Mouse (Mus musculus): ENCODE data around the gene Tsc22d1. TPM values are rescaled to one million over a fixed set of nuclear protein-coding genes. Genes with fewer than 3 reads are reported as not detected.

Tsc22d1 gene
- polyA plus RNA-seq, 1 experiment from 2014 or later: 116 TPM

- 13% methylated on average over 4 of the region's 4 CpGs for WGBS (ENCODE audit: insufficient replicate concordance)
- ATAC-seq (ENCODE audit: low read depth) (peak; percentile 96), DNase-seq (peak; percentile 70)
- no peaks in the 10 kb centered on the region for H3K27me3 ChIP-seq
- H3K4me3 ChIP-seq (replicated peaks): no peak overlapping the region
- peaks cover 70% of the 10 kb centered on the region for H3K4me1 ChIP-seq (replicated peaks)
- no peaks in the 10 kb centered on the region for H3K36me3 ChIP-seq
- H3K4me2 ChIP-seq: peak overlapping the region; percentile 50
- peak overlapping the region; percentile 40 for H3K9ac ChIP-seq
- H3K9me3 ChIP-seq (replicated peaks): no peaks in the 10 kb centered on the region
- peak overlapping the region; percentile 90 for H3K27ac ChIP-seq
These were observed 105.8 kb downstream of the Tsc22d1 start for GRCm38 (mm10) chr14:76520606-76521005.

GRCm38 (mm10) chr14:76521308-76521707 lies 106.5 kb downstream of the Tsc22d1 start:
- 82% methylated on average over 3 of the region's 3 CpGs for WGBS (ENCODE audit: insufficient replicate concordance)
- Histone ChIP-seq H3K27ac (peak overlapping the region; percentile 90), H3K9me3 (replicated peaks) (no peaks in the 10 kb centered on the region), H3K27me3 (no peaks in the 10 kb centered on the region), H3K36me3 (no peaks in the 10 kb centered on the region), H3K4me3 (replicated peaks) (no peak overlapping the region), H3K9ac (0 out of 2 replicates have a peak overlapping the region, but pooled peaks have one; percentile 1), H3K4me2 (no peak overlapping the region), H3K4me1 (replicated peaks) (peaks cover 65% of the 10 kb centered on the region)
- ATAC-seq (ENCODE audit: low read depth) (no peak), DNase-seq (no peak)

GRCm38 (mm10) chr14:76523344-76523743 lies 108.6 kb downstream of the Tsc22d1 start:
- H3K9ac ChIP-seq: no peak overlapping the region
- H3K27ac ChIP-seq: no peak overlapping the region
- 74% methylated on average over 1 of the region's 1 CpGs for WGBS (ENCODE audit: insufficient replicate concordance)
- H3K9me3 ChIP-seq (replicated peaks): no peaks in the 10 kb centered on the region
- ATAC-seq (ENCODE audit: low read depth) (no peak), DNase-seq (no peak)
- peaks cover 65% of the 10 kb centered on the region for H3K4me1 ChIP-seq (replicated peaks)
- no peak overlapping the region for H3K4me2 ChIP-seq
- no peaks in the 10 kb centered on the region for H3K27me3 ChIP-seq
- no peaks in the 10 kb centered on the region for H3K36me3 ChIP-seq
- H3K4me3 ChIP-seq (replicated peaks): no peak overlapping the region

GRCm38 (mm10) chr14:76526467-76526866 lies 111.7 kb downstream of the Tsc22d1 start:
- Histone ChIP-seq H3K36me3 (no peaks in the 10 kb centered on the region), H3K4me1 (replicated peaks) (peaks cover 66% of the 10 kb centered on the region), H3K4me2 (no peak overlapping the region), H3K9ac (peak overlapping the region; percentile 26; the same call in 1 of the 2 replicates), H3K9me3 (replicated peaks) (no peaks in the 10 kb centered on the region), H3K27me3 (no peaks in the 10 kb centered on the region), H3K27ac (peak overlapping the region; percentile 29; the same call in 1 of the 2 replicates), H3K4me3 (replicated peaks) (no peak overlapping the region)
- DNase-seq (no peak), ATAC-seq (ENCODE audit: low read depth) (no peak)
- WGBS (ENCODE audit: insufficient replicate concordance): 64% methylated on average over 6 of the region's 6 CpGs

- DNase-seq: no peak
- peak overlapping the region; percentile 29 for H3K27ac ChIP-seq
- 0 out of 2 replicates have a peak overlapping the region, but pooled peaks have one; percentile 26 for H3K9ac ChIP-seq
- H3K36me3 ChIP-seq: no peaks in the 10 kb centered on the region
- peaks cover 71% of the 10 kb centered on the region for H3K4me1 ChIP-seq (replicated peaks)
- H3K9me3 ChIP-seq (replicated peaks): no peaks in the 10 kb centered on the region
- 90% methylated on average over 20 of the region's 20 CpGs for WGBS (ENCODE audit: insufficient replicate concordance)
- no peak overlapping the region for H3K4me2 ChIP-seq
- no peaks in the 10 kb centered on the region for H3K27me3 ChIP-seq
- ATAC-seq (ENCODE audit: low read depth): no peak
- H3K4me3 ChIP-seq (replicated peaks): no peak overlapping the region
These were observed 112.4 kb downstream of the Tsc22d1 start for GRCm38 (mm10) chr14:76527030-76527719.

- H3K27ac ChIP-seq: peak overlapping the region; percentile 60; the same call in 1 of the 2 replicates
These were observed 113.1 kb downstream of the Tsc22d1 start for GRCm38 (mm10) chr14:76527758-76528313.

GRCm38 (mm10) chr14:76528641-76529040 lies 113.9 kb downstream of the Tsc22d1 start:
- H3K27ac ChIP-seq: peak overlapping the region; percentile 60; the same call in 1 of the 2 replicates
- H3K36me3 ChIP-seq: no peaks in the 10 kb centered on the region
- H3K9me3 ChIP-seq (replicated peaks): no peaks in the 10 kb centered on the region
- no peak overlapping the region for H3K4me3 ChIP-seq (replicated peaks)
- WGBS (ENCODE audit: insufficient replicate concordance): 65% methylated on average over 5 of the region's 5 CpGs
- DNase-seq: no peak
- H3K4me1 ChIP-seq (replicated peaks): peaks cover 82% of the 10 kb centered on the region
- 0 out of 2 replicates have a peak overlapping the region, but pooled peaks have one; percentile 1 for H3K9ac ChIP-seq
- ATAC-seq (ENCODE audit: low read depth): no peak
- H3K4me2 ChIP-seq: no peak overlapping the region
- H3K27me3 ChIP-seq: no peaks in the 10 kb centered on the region

More at GRCm38 (mm10) chr14:76527758-76528313, 113.1 kb downstream of the Tsc22d1 start:
- Histone ChIP-seq H3K4me1 (replicated peaks) (peaks cover 77% of the 10 kb centered on the region), H3K9ac (no peak overlapping the region), H3K4me2 (no peak overlapping the region), H3K4me3 (replicated peaks) (no peak overlapping the region), H3K27me3 (no peaks in the 10 kb centered on the region), H3K36me3 (no peaks in the 10 kb centered on the region), H3K9me3 (replicated peaks) (no peaks in the 10 kb centered on the region)
- 59% methylated on average over 9 of the region's 9 CpGs for WGBS (ENCODE audit: insufficient replicate concordance)
- DNase-seq (no peak), ATAC-seq (ENCODE audit: low read depth) (no peak)

GRCm38 (mm10) chr14:76531027-76531660 lies 116.4 kb downstream of the Tsc22d1 start:
- Histone ChIP-seq H3K36me3 (no peaks in the 10 kb centered on the region), H3K9ac (peak overlapping the region; percentile 65), H3K27ac (peak overlapping the region; percentile 99), H3K4me2 (peak overlapping the region; percentile 92), H3K27me3 (no peaks in the 10 kb centered on the region), H3K4me1 (replicated peaks) (peaks cover 94% of the 10 kb centered on the region), H3K9me3 (replicated peaks) (no peaks in the 10 kb centered on the region), H3K4me3 (replicated peaks) (peak overlapping the region; percentile 65)
- 58% methylated on average over 7 of the region's 7 CpGs for WGBS (ENCODE audit: insufficient replicate concordance)
- peak; percentile 45 for DNase-seq
- peak; percentile 21 for ATAC-seq (ENCODE audit: low read depth)

GRCm38 (mm10) chr14:76532257-76533169 lies 117.8 kb downstream of the Tsc22d1 start:
- peak; percentile 91 for DNase-seq
- WGBS (ENCODE audit: insufficient replicate concordance): 4% methylated on average over 20 of the region's 20 CpGs

GRCm38 (mm10) chr14:76533170-76533815 lies 118.5 kb downstream of the Tsc22d1 start:
- peak overlapping the region; percentile 86 for H3K9ac ChIP-seq
- H3K4me2 ChIP-seq: peak overlapping the region; percentile 92
- H3K27ac ChIP-seq: peak overlapping the region; percentile 99
- ATAC-seq (ENCODE audit: low read depth): peak; percentile 71
- peak; percentile 36 for DNase-seq
- no peaks in the 10 kb centered on the region for H3K27me3 ChIP-seq
- peak overlapping the region; percentile 65 for H3K4me3 ChIP-seq (replicated peaks)
- H3K4me1 ChIP-seq (replicated peaks): peaks cover 92% of the 10 kb centered on the region
- no peaks in the 10 kb centered on the region for H3K36me3 ChIP-seq
- no peaks in the 10 kb centered on the region for H3K9me3 ChIP-seq (replicated peaks)
- 9% methylated on average over 10 of the region's 10 CpGs for WGBS (ENCODE audit: insufficient replicate concordance)

More at GRCm38 (mm10) chr14:76532257-76533169, 117.8 kb downstream of the Tsc22d1 start:
- Histone ChIP-seq H3K4me1 (replicated peaks) (peaks cover 94% of the 10 kb centered on the region), H3K4me3 (replicated peaks) (peak overlapping the region; percentile 65), H3K36me3 (no peaks in the 10 kb centered on the region), H3K27ac (peak overlapping the region; percentile 99), H3K4me2 (peak overlapping the region; percentile 92), H3K27me3 (no peaks in the 10 kb centered on the region), H3K9me3 (replicated peaks) (no peaks in the 10 kb centered on the region), H3K9ac (peak overlapping the region; percentile 86)
- peak; percentile 90 for ATAC-seq (ENCODE audit: low read depth)
